Mouse (Mus musculus) heart, embryonic 11.5 days (tissue): ENCODE measurements around the gene Erc2. TPM values are rescaled to one million over a fixed set of nuclear protein-coding genes. Genes with fewer than 3 reads are reported as not detected.

Experiments
- ATAC-seq: fragments of 200-750 bp; cut with Nextera tagmentation; replicated peaks from 2 replicates; pipeline ENCODE4 v1.8.0; 2017; ENCODE audit warnings: moderate library complexity; ENCODE audit not compliant: insufficient number of reproducible peaks, low FRiP score, low TSS enrichment
- H3K27ac ChIP-seq: fragments of 300-500 bp; sonication (generic); 2 replicates; pipeline ENCODE4 v1.5.1; 2014; ENCODE audit warnings: mild to moderate bottlenecking, low read depth, low read length
- H3K27me3 ChIP-seq: fragments of 300-500 bp; sonication (generic); 2 replicates; pipeline ENCODE4 v1.6.1; 2014; ENCODE audit warnings: mild to moderate bottlenecking, low read length, mixed read lengths; ENCODE audit not compliant: control insufficient read depth, insufficient read depth
- H3K36me3 ChIP-seq: fragments of 300-500 bp; sonication (generic); 2 replicates; pipeline ENCODE4 v1.6.1; 2014; ENCODE audit warnings: mild to moderate bottlenecking, low read length, moderate library complexity, mixed read lengths; ENCODE audit not compliant: control insufficient read depth, insufficient read depth
- H3K4me1 ChIP-seq: fragments of 300-500 bp; sonication (generic); 2 replicates; pipeline ENCODE4 v1.6.1; 2014; ENCODE audit warnings: low read length; ENCODE audit not compliant: control insufficient read depth, insufficient read depth
- H3K4me2 ChIP-seq: fragments of 300-500 bp; sonication (generic); 2 replicates; pipeline ENCODE4 v1.6.1; 2014; ENCODE audit warnings: mild to moderate bottlenecking, moderate library complexity
- H3K4me3 ChIP-seq: fragments of 300-500 bp; sonication (generic); 2 replicates; pipeline ENCODE4 v1.5.1; 2014; ENCODE audit warnings: low read depth, low read length
- H3K9ac ChIP-seq: fragments of 300-500 bp; sonication (generic); 2 replicates; pipeline ENCODE4 v1.6.1; 2014; ENCODE audit warnings: mild to moderate bottlenecking, low read depth, low read length, moderate library complexity
- H3K9me3 ChIP-seq: fragments of 300-500 bp; sonication (generic); replicated peaks from 2 replicates; pipeline ENCODE4 v1.6.1; 2016; ENCODE audit warnings: low read length; ENCODE audit not compliant: control insufficient read depth
- WGBS: fragments of 180-500 bp; shearing (Covaris S2); extraction: QIAGEN DNeasy Blood & Tissue Kit; methylation state at CpG from one replicate; pipeline ENCODE4 v1.1.7; 2014; ENCODE audit not compliant: insufficient replicate concordance; 5-methylcytosine and 5-hydroxymethylcytosine counted together
- polyA plus RNA-seq: library from polyadenylated mRNA; unstranded; fragments of >200 nt; fragmentation: Nextera tagmentation; extraction: Ambion mirVana; gene quantifications from 2 replicates; pipeline ENCODE4 v1.2.1, GENCODE M21; 2014

The Erc2 gene
- polyA plus RNA-seq, 1 experiment from 2014 or later, result 6.2 TPM

GRCm38 (mm10) chr14:27642981-27643380, 20.8 kb downstream of the Erc2 start:
- H3K4me2 ChIP-seq, result no peak overlapping the region
- no peak overlapping the region for H3K27ac ChIP-seq
- H3K36me3 ChIP-seq, result no peaks in the 10 kb centered on the region
- H3K9ac ChIP-seq, result no peak overlapping the region
- no peak for ATAC-seq
- no peaks in the 10 kb centered on the region for H3K9me3 ChIP-seq
- H3K27me3 ChIP-seq, result no peaks in the 10 kb centered on the region
- no peaks in the 10 kb centered on the region for H3K4me1 ChIP-seq
- no peak overlapping the region for H3K4me3 ChIP-seq
- WGBS, result 31% methylated on average over 2 of the region's 2 CpGs

GRCm38 (mm10) chr14:27654670-27655069, 32.4 kb downstream of the Erc2 start:
- no peak overlapping the region for H3K4me3 ChIP-seq
- H3K9ac ChIP-seq, result no peak overlapping the region
- no peaks in the 10 kb centered on the region for H3K27me3 ChIP-seq
- H3K4me1 ChIP-seq, result 0 out of 2 replicates have a peak, but pooled peaks cover 2% of the 10 kb centered on the region
- ATAC-seq, result no peak
- peak overlapping the region; percentile 9; the same call in 1 of the 2 replicates for H3K4me2 ChIP-seq
- no peaks in the 10 kb centered on the region for H3K9me3 ChIP-seq
- H3K27ac ChIP-seq, result no peak overlapping the region
- WGBS, result 19% methylated on average over 11 of the region's 11 CpGs
- H3K36me3 ChIP-seq, result no peaks in the 10 kb centered on the region

- Histone ChIP-seq H3K9me3 (no peaks in the 10 kb centered on the region), H3K36me3 (no peaks in the 10 kb centered on the region), H3K27ac (no peak overlapping the region), H3K4me2 (no peak overlapping the region), H3K27me3 (no peaks in the 10 kb centered on the region), H3K9ac (no peak overlapping the region), H3K4me1 (0 out of 2 replicates have a peak, but pooled peaks cover 2% of the 10 kb centered on the region), H3K4me3 (no peak overlapping the region)
- 71% methylated on average over 3 of the region's 3 CpGs for WGBS
- ATAC-seq, result no peak
Measured at GRCm38 (mm10) chr14:27658616-27659015, 36.4 kb downstream of the Erc2 start.

GRCm38 (mm10) chr14:27661466-27661865, 39.2 kb downstream of the Erc2 start:
- Histone ChIP-seq H3K4me3 (no peak overlapping the region), H3K9me3 (no peaks in the 10 kb centered on the region), H3K36me3 (no peaks in the 10 kb centered on the region), H3K4me2 (no peak overlapping the region), H3K27ac (no peak overlapping the region), H3K4me1 (no peaks in the 10 kb centered on the region), H3K9ac (no peak overlapping the region), H3K27me3 (no peaks in the 10 kb centered on the region)
- 38% methylated on average over 4 of the region's 4 CpGs for WGBS
- no peak for ATAC-seq

GRCm38 (mm10) chr14:27662251-27662650, 40.0 kb downstream of the Erc2 start:
- no peak overlapping the region for H3K27ac ChIP-seq

GRCm38 (mm10) chr14:27667016-27667852, 45.0 kb downstream of the Erc2 start:
- no peak overlapping the region for H3K4me3 ChIP-seq
- ATAC-seq, result no peak
- H3K9me3 ChIP-seq, result no peaks in the 10 kb centered on the region
- WGBS, result 83% methylated on average over 11 of the region's 11 CpGs
- H3K36me3 ChIP-seq, result no peaks in the 10 kb centered on the region
- H3K27me3 ChIP-seq, result no peaks in the 10 kb centered on the region
- no peak overlapping the region for H3K9ac ChIP-seq
- no peak overlapping the region for H3K4me2 ChIP-seq
- H3K27ac ChIP-seq, result no peak overlapping the region
- H3K4me1 ChIP-seq, result no peaks in the 10 kb centered on the region

More at GRCm38 (mm10) chr14:27662251-27662650, 40.0 kb downstream of the Erc2 start:
- no peaks in the 10 kb centered on the region for H3K36me3 ChIP-seq
- H3K27me3 ChIP-seq, result no peaks in the 10 kb centered on the region
- H3K4me2 ChIP-seq, result no peak overlapping the region
- no peak overlapping the region for H3K4me3 ChIP-seq
- no peak for ATAC-seq
- H3K9me3 ChIP-seq, result no peaks in the 10 kb centered on the region
- H3K4me1 ChIP-seq, result no peaks in the 10 kb centered on the region
- H3K9ac ChIP-seq, result no peak overlapping the region

- 77% methylated on average over 6 of the region's 6 CpGs for WGBS
- Histone ChIP-seq H3K36me3 (no peaks in the 10 kb centered on the region), H3K9ac (no peak overlapping the region), H3K4me1 (no peaks in the 10 kb centered on the region), H3K27ac (no peak overlapping the region), H3K27me3 (no peaks in the 10 kb centered on the region), H3K4me2 (no peak overlapping the region), H3K9me3 (no peaks in the 10 kb centered on the region), H3K4me3 (no peak overlapping the region)
- no peak for ATAC-seq
Measured at GRCm38 (mm10) chr14:27668151-27668550, 45.9 kb downstream of the Erc2 start.

GRCm38 (mm10) chr14:27669939-27670338, 47.7 kb downstream of the Erc2 start:
- 75% methylated on average over 3 of the region's 3 CpGs for WGBS

GRCm38 (mm10) chr14:27672761-27673160, 50.5 kb downstream of the Erc2 start:
- no peaks in the 10 kb centered on the region for H3K27me3 ChIP-seq
- no peaks in the 10 kb centered on the region for H3K36me3 ChIP-seq
- no peak overlapping the region for H3K9ac ChIP-seq
- H3K27ac ChIP-seq, result no peak overlapping the region
- H3K4me3 ChIP-seq, result no peak overlapping the region
- no peak for ATAC-seq
- H3K4me2 ChIP-seq, result no peak overlapping the region
- H3K9me3 ChIP-seq, result no peaks in the 10 kb centered on the region
- 87% methylated on average over 7 of the region's 7 CpGs for WGBS
- no peaks in the 10 kb centered on the region for H3K4me1 ChIP-seq

More at GRCm38 (mm10) chr14:27669939-27670338, 47.7 kb downstream of the Erc2 start:
- Histone ChIP-seq H3K4me1 (no peaks in the 10 kb centered on the region), H3K4me2 (no peak overlapping the region), H3K36me3 (no peaks in the 10 kb centered on the region), H3K4me3 (no peak overlapping the region), H3K27me3 (no peaks in the 10 kb centered on the region), H3K27ac (no peak overlapping the region), H3K9me3 (no peaks in the 10 kb centered on the region), H3K9ac (no peak overlapping the region)
- no peak for ATAC-seq
